Mouse (Mus musculus) frontal cortex, postnatal 36 days (tissue): ENCODE data around the gene Ptprr.

Experiments
- DNase-seq, 2 experiments: peaks; one replicate each; pipeline ENCODE4 v3.0.0; 2022; ENCODE audit warnings: low spot score in 2 of 2

The Ptprr gene

GRCm38 (mm10) chr10:116017845-116018479 is at the start of gene Ptprr:
Gene Ptprr, plus strand, starts transcription at chr10:116018213.
- DNase-seq, result peak; percentile 91

- no peak for DNase-seq
These were observed 41.7 kb upstream of the Ptprr start for GRCm38 (mm10) chr10:115976345-115976744.

- no peak for DNase-seq
These were observed 39.0 kb upstream of the Ptprr start for GRCm38 (mm10) chr10:115978992-115979391.

GRCm38 (mm10) chr10:115980018-115980417 is 38.0 kb upstream of the Ptprr start:
- DNase-seq, result no peak

- no peak for DNase-seq
These were observed 33.7 kb upstream of the Ptprr start for GRCm38 (mm10) chr10:115984308-115984707.

- DNase-seq, result no peak
These were observed 16.2 kb upstream of the Ptprr start for GRCm38 (mm10) chr10:116001838-116002237.

GRCm38 (mm10) chr10:116006675-116007074 is 11.3 kb upstream of the Ptprr start:
- DNase-seq, result peak in 1 of 2 experiments; percentile 17

- DNase-seq, result no peak
These were observed 473 bp downstream of the Ptprr start for GRCm38 (mm10) chr10:116018480-116018891.

GRCm38 (mm10) chr10:116019086-116019860 is 1.3 kb downstream of the Ptprr start:
- peak; percentile 55 to 63 for DNase-seq

- no peak for DNase-seq
These were observed 3.1 kb downstream of the Ptprr start for GRCm38 (mm10) chr10:116021081-116021480.

GRCm38 (mm10) chr10:116038150-116038549 is 20.1 kb downstream of the Ptprr start:
- no peak for DNase-seq

- peak in 1 of 2 experiments; percentile 14 for DNase-seq
These were observed 57.9 kb downstream of the Ptprr start for GRCm38 (mm10) chr10:116075954-116076353.

- no peak for DNase-seq
These were observed 60.6 kb downstream of the Ptprr start for GRCm38 (mm10) chr10:116078636-116079035.

GRCm38 (mm10) chr10:116079396-116079795 is 61.4 kb downstream of the Ptprr start:
- DNase-seq, result no peak

- DNase-seq, result no peak
These were observed 62.8 kb downstream of the Ptprr start for GRCm38 (mm10) chr10:116080841-116081240.

GRCm38 (mm10) chr10:116083965-116084364 is 66.0 kb downstream of the Ptprr start:
- peak in 1 of 2 experiments; percentile 54 for DNase-seq

- no peak for DNase-seq
These were observed 78.5 kb downstream of the Ptprr start for GRCm38 (mm10) chr10:116096466-116096865.

- DNase-seq, result no peak
These were observed 80.5 kb downstream of the Ptprr start for GRCm38 (mm10) chr10:116098470-116098869.

GRCm38 (mm10) chr10:116108176-116108575 is 90.2 kb downstream of the Ptprr start:
- peak in 1 of 2 experiments; percentile 54 for DNase-seq

GRCm38 (mm10) chr10:116108730-116109129 is 90.7 kb downstream of the Ptprr start:
- no peak for DNase-seq

GRCm38 (mm10) chr10:116112868-116113267 is 94.9 kb downstream of the Ptprr start:
- no peak for DNase-seq

- no peak for DNase-seq
These were observed 96.0 kb downstream of the Ptprr start, which contains the start of gene 4933416C03Rik for GRCm38 (mm10) chr10:116113867-116114474. Gene 4933416C03Rik, minus strand, starts transcription at chr10:116113917.
